Mouse (Mus musculus): Measurements from ENCODE around the gene Smndc1.

Smndc1 gene

GRCm38 (mm10) chr19:53383336-53383735 lies 7.0 kb downstream of the Smndc1 start:
- no peak for DNase-seq (ENCODE audit: low read depth, low spot score)

DNA sequence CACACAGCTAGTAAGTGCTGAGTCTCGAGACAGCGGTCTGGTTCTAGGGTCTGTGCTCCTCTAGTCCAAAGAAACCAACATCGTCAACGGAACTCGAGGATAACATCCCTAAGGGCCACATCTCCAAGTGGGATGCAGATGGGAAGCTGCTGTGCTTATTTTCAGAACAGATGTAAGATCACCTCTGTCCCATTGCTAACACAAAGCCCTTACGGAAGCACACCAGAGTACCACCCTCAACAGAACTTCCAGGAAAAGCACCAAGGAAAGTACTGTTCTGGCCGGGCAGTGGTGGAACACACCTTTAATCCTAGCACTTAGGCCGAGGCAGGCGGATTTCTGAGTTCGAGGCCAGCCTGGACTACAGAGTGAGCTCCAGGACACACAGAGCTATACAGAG lies 12.0 kb downstream of the Smndc1 start:
- DNase-seq (ENCODE audit: low read depth, low spot score) = no peak

GRCm38 (mm10) chr19:53377652-53378051 lies 12.7 kb downstream of the Smndc1 start:
- DNase-seq (ENCODE audit: low read depth, low spot score) = no peak

- no peak for DNase-seq (ENCODE audit: low read depth, low spot score)
Observed at GRCm38 (mm10) chr19:53375816-53376215, 14.6 kb downstream of the Smndc1 start.

DNA sequence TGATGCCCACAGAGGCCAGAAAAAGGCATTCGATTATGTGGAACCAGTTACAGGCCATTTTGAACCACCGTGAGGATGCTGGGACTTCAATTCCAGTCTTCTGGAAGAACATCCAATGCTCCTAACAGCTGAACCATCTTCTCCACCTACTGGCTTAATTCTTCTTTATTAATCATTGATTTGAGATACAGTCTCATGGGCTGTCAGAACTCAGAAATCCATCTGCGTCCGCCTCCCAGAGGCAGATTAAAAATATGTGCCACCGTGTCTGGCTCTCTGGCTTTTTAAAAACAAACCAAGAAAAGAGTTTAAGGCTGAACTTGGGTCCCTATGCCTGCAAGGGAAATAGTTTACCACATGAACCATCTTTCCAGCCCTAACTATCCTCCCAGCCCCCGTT lies 15.1 kb downstream of the Smndc1 start:
- DNase-seq (ENCODE audit: low read depth, low spot score) = no peak

DNA sequence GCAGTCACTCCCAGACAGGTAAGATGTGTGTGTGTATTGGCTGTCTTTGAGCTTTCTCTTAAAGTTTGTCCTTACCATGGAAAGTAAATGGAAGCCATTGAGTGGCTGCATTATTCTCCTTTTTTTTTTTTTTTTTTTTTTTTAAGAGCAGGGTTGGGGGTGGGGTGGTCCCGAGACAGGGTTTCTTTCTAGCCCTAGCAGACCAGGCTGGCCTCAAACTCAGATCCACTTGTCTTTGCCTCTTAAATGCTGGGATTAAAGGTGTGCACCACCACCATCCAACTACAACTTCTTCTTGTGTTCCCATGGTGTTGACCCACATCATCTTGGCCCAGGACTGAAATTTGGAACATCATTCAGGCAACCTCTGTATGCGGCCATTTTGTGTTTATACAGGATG lies 16.8 kb downstream of the Smndc1 start:
- DNase-seq (ENCODE audit: low read depth, low spot score) = no peak

GRCm38 (mm10) chr19:53371666-53372065 lies 18.7 kb downstream of the Smndc1 start, which contains the start of gene Gm10197:
Gm10197 (minus strand) TSS chr19:53371766.
- no peak for DNase-seq (ENCODE audit: low read depth, low spot score)

DNA sequence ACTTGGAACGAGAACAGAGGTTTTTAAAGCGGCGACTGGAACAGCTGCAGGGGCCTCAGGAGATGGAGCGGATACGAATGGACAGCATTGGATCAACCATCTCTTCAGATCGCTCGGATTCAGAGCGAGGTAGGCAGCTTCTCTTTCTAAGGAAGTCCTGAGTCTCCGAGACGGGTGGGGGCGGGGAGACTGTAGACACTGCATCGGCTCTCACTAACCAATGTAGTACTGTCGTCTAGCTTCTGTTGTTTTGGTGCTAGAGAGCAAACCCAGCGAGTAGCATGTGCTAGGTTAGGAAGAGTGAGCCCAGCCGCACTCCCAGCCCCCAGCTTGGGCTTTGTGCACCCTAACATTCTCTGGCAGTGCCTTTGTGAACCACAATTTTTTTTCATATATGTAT lies 20.1 kb downstream of the Smndc1 start:
- no peak for DNase-seq (ENCODE audit: low read depth, low spot score)

GRCm38 (mm10) chr19:53369469-53370043 lies 20.8 kb downstream of the Smndc1 start:
- DNase-seq (ENCODE audit: low read depth, low spot score) = peak; percentile 70

DNA sequence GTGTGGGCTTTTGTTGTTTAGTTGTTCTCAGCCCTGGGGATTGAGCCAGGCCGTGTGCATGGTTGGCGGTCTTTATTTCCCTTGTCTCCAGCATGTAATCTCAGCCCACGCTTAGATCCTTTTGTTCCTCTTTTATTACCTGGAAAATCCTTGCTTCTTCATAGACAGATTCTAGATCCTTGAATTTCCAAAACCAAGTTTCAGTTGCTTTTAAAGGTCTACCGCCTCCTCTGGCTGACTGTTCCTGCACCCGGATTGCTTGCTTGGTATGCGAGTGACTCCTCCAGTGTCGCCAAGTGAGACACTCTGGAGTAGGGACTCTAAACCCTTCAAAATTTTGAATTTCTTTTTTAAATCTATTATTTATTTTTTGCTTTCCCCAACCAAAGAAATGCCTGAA lies 23.5 kb downstream of the Smndc1 start:
- no peak for DNase-seq (ENCODE audit: low read depth, low spot score)

GRCm38 (mm10) chr19:53366057-53366775 lies 24.2 kb downstream of the Smndc1 start:
- no peak for DNase-seq (ENCODE audit: low read depth, low spot score)

GRCm38 (mm10) chr19:53364963-53365362 lies 25.4 kb downstream of the Smndc1 start:
- no peak for DNase-seq (ENCODE audit: low read depth, low spot score)

- DNase-seq (ENCODE audit: low read depth, low spot score) = no peak
Observed at GRCm38 (mm10) chr19:53364551-53364950, 25.8 kb downstream of the Smndc1 start.

DNA sequence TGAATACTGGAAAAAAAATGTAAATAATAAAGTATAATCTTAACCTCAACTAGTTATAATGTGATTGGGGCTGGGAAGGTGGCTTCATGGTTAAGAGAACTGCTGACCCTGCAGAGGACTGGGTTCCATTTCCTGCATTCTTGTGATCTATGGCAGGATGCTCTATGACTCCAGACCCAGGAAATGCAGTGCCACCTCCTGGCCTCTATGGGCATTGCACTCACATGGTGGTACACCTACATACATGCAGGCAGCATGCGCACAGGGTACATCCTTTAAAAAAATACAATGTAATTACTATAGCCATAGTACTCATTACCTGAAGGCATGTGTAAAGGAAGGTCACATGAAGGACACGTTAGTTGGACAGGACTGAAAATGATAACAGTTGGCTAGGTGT lies 27.4 kb downstream of the Smndc1 start:
- DNase-seq (ENCODE audit: low read depth, low spot score) = peak; percentile 64

GRCm38 (mm10) chr19:53360265-53360958 lies 30.0 kb downstream of the Smndc1 start:
- no peak for DNase-seq (ENCODE audit: low read depth, low spot score)

DNA sequence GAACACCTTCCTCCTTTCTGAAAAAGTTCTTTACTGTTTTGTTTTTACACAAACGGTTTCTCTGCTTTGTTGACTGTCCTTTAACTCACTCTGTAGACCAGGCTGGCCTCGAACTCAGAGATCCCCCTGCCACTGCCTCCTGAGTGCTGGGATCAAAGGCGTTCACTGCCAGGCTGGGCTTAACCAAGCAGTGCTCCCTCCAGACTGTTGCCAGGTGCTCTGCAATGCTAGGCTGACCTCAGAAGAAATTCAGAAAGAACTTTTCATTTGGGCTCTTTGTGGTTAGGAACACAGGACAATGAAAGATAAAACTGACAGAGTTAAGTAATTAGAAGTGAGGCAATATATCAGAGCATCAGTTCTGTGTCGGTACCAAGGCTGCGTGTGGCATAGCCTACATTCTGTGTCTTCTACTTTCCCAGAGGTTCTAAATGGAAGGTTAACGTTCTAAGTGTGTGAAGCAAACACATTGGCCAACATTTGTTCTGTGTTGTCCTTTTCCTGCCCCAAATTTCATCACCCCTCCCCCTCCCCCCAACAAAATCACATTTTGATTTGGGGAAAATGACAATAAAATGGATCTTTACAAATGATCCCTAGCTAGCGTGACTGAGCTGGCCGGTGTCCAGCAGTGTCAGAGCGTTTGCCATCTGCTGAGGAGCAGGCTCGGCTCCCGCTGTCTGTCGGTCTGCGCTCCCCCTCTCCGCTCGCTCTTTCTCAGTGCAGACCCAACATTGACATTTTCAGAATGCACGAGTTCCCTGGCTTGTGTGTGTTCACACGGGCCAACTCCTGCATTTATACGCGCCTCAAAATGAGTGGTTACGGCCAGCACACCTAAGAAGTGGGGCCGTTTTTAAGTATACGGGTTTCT lies 31.0 kb downstream of the Smndc1 start:
- no peak for DNase-seq (ENCODE audit: low read depth, low spot score)

DNA sequence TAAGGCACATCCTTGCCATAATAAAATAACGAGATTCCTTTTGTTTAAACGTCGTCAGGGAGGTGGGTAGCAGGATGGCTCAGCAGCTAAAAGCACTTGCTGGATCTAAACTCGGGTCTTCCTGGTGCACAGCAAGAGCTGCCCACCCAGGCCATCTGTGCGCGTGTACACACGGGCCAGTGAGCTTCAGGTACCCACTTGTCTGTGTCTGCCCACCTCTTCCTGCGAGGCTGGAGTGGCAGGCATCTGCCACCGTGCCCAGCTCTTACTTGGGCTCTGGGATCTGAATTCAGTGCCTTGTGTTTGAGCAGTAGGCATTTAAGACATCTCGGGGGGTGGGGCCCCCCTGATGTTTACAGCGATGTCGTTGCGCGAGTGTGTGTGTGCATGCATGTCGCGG lies 35.3 kb downstream of the Smndc1 start:
- no peak for DNase-seq (ENCODE audit: low read depth, low spot score)

DNA sequence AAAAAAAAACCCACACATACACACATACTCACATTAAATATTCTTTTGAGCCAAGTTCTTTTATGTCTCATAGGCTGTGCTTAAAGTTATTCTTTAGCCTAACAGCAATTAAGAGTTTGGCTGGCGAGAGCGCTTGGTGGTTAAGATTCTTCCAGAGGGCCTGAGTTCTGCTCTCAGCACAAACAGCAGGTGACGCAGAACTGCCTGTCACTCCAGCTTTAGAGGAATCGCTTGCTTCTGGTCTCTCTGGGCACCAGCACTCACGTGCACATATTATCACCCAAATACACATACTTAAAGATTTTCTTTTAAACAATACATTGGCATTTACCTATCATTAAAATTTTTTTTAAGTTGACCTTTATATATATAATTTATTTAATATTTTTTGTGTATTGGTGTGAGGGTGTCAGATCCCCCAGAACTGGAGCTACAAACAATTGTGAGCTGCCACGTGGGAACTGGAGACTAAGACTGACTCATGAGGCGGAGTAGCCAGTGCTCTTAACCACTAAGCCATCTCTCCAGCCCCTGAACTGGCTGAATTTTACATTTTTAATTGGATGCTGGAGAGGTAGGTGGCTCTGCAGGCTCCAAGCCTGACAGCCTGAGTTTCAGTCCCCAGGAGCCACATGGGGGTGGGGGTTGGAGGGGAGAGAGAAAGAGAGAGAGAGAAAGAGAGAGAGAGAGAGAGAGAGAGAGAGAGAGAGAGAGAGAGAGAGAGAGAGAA lies 35.9 kb downstream of the Smndc1 start:
- no peak for DNase-seq (ENCODE audit: low read depth, low spot score)

DNA sequence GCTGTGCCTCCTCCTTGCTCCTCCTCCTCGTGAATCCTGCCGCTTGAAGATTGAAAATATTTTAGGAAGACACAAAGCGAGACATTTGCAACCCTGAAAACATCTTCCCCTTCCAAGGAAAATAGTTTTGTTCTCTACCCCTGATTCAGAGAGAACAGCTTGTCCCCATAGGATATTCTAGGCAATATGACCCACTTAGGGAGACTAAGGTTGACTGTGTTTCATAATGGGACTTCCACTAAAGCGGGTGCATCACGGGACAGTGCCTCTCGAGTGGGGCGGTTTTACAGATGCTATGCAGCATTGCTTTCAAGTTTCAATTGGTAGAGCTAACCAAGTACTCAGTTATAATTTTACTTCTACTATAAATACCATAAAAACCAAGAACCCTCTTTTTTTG lies 36.5 kb downstream of the Smndc1 start:
- DNase-seq (ENCODE audit: low read depth, low spot score) = no peak

DNA sequence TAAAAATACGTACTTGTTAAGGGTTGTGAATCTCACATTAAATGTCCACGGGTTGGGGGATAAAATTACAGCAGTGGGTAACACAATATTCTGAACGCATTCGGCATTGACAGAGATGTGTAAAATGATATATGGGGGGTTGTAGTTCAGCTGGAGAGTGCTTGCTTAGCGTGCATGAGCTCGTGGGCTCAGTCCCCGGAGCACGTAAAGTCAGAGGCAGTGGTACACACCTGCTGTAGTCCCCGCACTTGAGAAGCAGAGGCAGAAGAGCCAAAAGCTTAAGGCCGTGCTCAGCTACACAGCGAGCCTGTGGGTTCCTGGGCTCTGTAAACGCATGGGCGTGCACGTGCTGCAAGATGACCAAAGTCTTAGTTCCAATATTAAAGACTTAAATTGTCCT lies 44.6 kb downstream of the Smndc1 start:
- DNase-seq (ENCODE audit: low read depth, low spot score) = no peak

- DNase-seq (ENCODE audit: low read depth, low spot score) = no peak
Observed at GRCm38 (mm10) chr19:53344062-53344461, 46.3 kb downstream of the Smndc1 start.

All from A20 (cell line).